Mouse (Mus musculus) R1 (cell line): ENCODE measurements at regions not wholly inside any gene's neighbourhood (a gene's known extent, or its start where the extent isn't known, plus 50 kb on each side); places are given as distances from the start of the nearest gene placed in this dataset.

Experiments used
- DNase-seq: peaks from one replicate; pipeline ENCODE4 v3.0.0-alpha.2; 2018; ENCODE audit warnings: low read depth, low spot score

GRCm38 (mm10) chr4:9724801-9725200, 1149.5 kb upstream of the 2610301B20Rik start:
- peak; percentile 33 for DNase-seq

GRCm38 (mm10) chr4:9737691-9738090, 1136.6 kb upstream of the 2610301B20Rik start:
- DNase-seq: no peak

- no peak for DNase-seq
These were observed 1126.8 kb upstream of the 2610301B20Rik start for GRCm38 (mm10) chr4:9747411-9747938.

GRCm38 (mm10) chr4:9748110-9748509, 1126.2 kb upstream of the 2610301B20Rik start:
- no peak for DNase-seq

- no peak for DNase-seq
These were observed 1124.4 kb upstream of the 2610301B20Rik start for GRCm38 (mm10) chr4:9749877-9750276.

GRCm38 (mm10) chr4:9750404-9750803, 1123.9 kb upstream of the 2610301B20Rik start:
- DNase-seq: peak; percentile 72

- peak; percentile 7 for DNase-seq
These were observed 1111.0 kb upstream of the 2610301B20Rik start for GRCm38 (mm10) chr4:9763321-9763720.

GRCm38 (mm10) chr4:9769633-9770205, 1104.6 kb upstream of the 2610301B20Rik start:
- no peak for DNase-seq

- peak; percentile 58 for DNase-seq
These were observed 1103.8 kb upstream of the 2610301B20Rik start for GRCm38 (mm10) chr4:9770372-9771102.

- DNase-seq: peak; percentile 64
These were observed 1103.2 kb upstream of the 2610301B20Rik start for GRCm38 (mm10) chr4:9771103-9771474.

- DNase-seq: no peak
These were observed 1095.9 kb upstream of the 2610301B20Rik start for GRCm38 (mm10) chr4:9778391-9778790.

GRCm38 (mm10) chr4:9779594-9779993, 1094.7 kb upstream of the 2610301B20Rik start:
- no peak for DNase-seq

- peak; percentile 74 for DNase-seq
These were observed 1094.1 kb upstream of the 2610301B20Rik start for GRCm38 (mm10) chr4:9780179-9780578.

- DNase-seq: no peak
These were observed 1093.0 kb upstream of the 2610301B20Rik start for GRCm38 (mm10) chr4:9781318-9781717.

- no peak for DNase-seq
These were observed 1086.4 kb upstream of the 2610301B20Rik start for GRCm38 (mm10) chr4:9787795-9788365.

GRCm38 (mm10) chr4:9790478-9790877, 1083.8 kb upstream of the 2610301B20Rik start:
- DNase-seq: no peak
